Mouse (Mus musculus) intestine, embryonic 16.5 days (tissue): Measurements from ENCODE around the gene Nudt17. TPM values are rescaled to one million over a fixed set of nuclear protein-coding genes. Genes with fewer than 3 reads are reported as not detected.
"Not testable (repeated sequence)": the region's sequence is repeated elsewhere in the genome, so short reads cannot be mapped to it uniquely, and the experiment has no call there.

Experiments
- ATAC-seq: fragments of 200-750 bp; cut with Nextera tagmentation; 2 replicates; pipeline ENCODE4 v1.8.0; 2017; ENCODE audit warnings: moderate TSS enrichment, moderate library complexity
- H3K27ac ChIP-seq: fragments of 300-500 bp; sonication (generic); 2 replicates; pipeline ENCODE4 v1.5.1; 2014; ENCODE audit warnings: mild to moderate bottlenecking, low read length
- H3K27me3 ChIP-seq: fragments of 300-500 bp; sonication (generic); replicated peaks from 2 replicates; pipeline ENCODE4 v1.6.1; 2014; ENCODE audit warnings: low read length, control low read depth, mixed read lengths; ENCODE audit not compliant: control insufficient read depth, insufficient read depth
- H3K36me3 ChIP-seq: fragments of 300-500 bp; sonication (generic); 2 replicates; pipeline ENCODE4 v1.6.1; 2014; ENCODE audit warnings: low read length, control low read depth; ENCODE audit not compliant: control insufficient read depth, insufficient read depth
- H3K4me1 ChIP-seq: fragments of 300-500 bp; sonication (generic); 2 replicates; pipeline ENCODE4 v1.6.1; 2014; ENCODE audit warnings: low read length, control low read depth, mixed read lengths; ENCODE audit not compliant: control insufficient read depth, insufficient read depth
- H3K4me2 ChIP-seq: fragments of 300-500 bp; sonication (generic); 2 replicates; pipeline ENCODE4 v1.6.1; 2014; ENCODE audit warnings: low read depth, low read length, control low read depth
- H3K4me3 ChIP-seq: fragments of 300-500 bp; sonication (generic); 2 replicates; pipeline ENCODE4 v1.5.1; 2014; ENCODE audit warnings: mild to moderate bottlenecking, low read length
- H3K9ac ChIP-seq: fragments of 300-500 bp; sonication (generic); 2 replicates; pipeline ENCODE4 v1.6.1; 2014; ENCODE audit warnings: low read depth, low read length
- H3K9me3 ChIP-seq: fragments of 300-500 bp; sonication (generic); 2 replicates; pipeline ENCODE4 v1.6.1; 2016; ENCODE audit warnings: low read length, control low read depth; ENCODE audit not compliant: control insufficient read depth
- WGBS: fragments of 180-500 bp; shearing (Covaris S2); extraction: QIAGEN DNeasy Blood & Tissue Kit; methylation state at CpG from one replicate; pipeline ENCODE4 v1.1.7; 2014; 5-methylcytosine and 5-hydroxymethylcytosine counted together
- polyA plus RNA-seq: library from polyadenylated mRNA; unstranded; fragments of >200 nt; fragmentation: Nextera tagmentation; extraction: Ambion mirVana; gene quantifications from 2 replicates; pipeline ENCODE4 v1.2.1, GENCODE M21; 2015

The Nudt17 gene
- polyA plus RNA-seq, 1 experiment from 2014 or later: 6.2 TPM

DNA sequence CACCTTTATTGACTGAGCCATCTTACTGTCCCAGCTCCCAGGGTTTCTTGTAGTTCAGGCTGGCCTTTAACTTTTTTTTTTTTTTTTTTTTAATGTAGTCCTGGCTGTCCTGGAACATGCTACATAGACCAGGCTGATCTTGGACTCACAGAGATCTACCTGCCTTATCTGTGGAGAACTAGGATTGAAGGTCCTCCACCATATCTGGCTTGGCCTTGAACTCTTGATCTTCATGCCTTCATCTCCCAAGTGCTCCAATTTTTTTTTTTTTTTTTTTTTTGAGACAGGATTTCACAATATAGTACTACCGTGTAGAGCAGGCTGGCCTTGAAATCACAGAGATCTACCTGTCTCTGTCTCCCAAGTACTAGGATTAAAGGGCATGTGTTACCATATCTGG is 14.8 kb downstream of the Nudt17 start:
- WGBS: 70% methylated on average over 1 of the region's 1 CpGs
- no peaks in the 10 kb centered on the region for H3K27me3 ChIP-seq
- no peak overlapping the region for H3K4me3 ChIP-seq
- no peaks in the 10 kb centered on the region for H3K36me3 ChIP-seq
- no peak overlapping the region for H3K9ac ChIP-seq
- H3K4me2 ChIP-seq: no peak overlapping the region
- no peak for ATAC-seq
- peaks cover 11% of the 10 kb centered on the region for H3K4me1 ChIP-seq
- H3K27ac ChIP-seq: no peak overlapping the region
- H3K9me3 ChIP-seq: no peaks in the 10 kb centered on the region

DNA sequence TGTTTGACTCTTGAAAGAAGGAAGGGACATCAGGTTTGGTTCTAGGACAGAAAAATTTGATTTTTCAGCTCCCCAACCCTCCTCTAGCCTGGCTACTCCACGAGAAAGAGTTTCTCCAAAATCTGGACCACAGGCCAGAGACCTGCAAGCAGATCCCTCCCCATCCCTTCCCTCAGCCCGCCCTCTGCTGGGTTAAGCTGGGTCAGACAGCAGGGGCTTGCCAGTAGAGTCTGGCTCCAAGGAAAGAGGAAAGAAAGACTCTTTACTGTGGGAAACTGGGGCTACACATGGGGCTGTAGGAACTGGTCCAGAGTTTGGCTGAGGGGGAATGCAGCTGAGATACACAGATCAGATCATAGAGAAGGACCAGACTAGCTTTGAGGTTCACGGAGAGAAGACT is 15.9 kb downstream of the Nudt17 start:
- H3K27ac ChIP-seq: no peak overlapping the region
- 26% methylated on average over 3 of the region's 3 CpGs for WGBS
- H3K36me3 ChIP-seq: no peaks in the 10 kb centered on the region
- H3K4me3 ChIP-seq: no peak overlapping the region
- H3K27me3 ChIP-seq: no peaks in the 10 kb centered on the region
- peaks cover 4% of the 10 kb centered on the region for H3K4me1 ChIP-seq
- H3K9ac ChIP-seq: no peak overlapping the region
- no peaks in the 10 kb centered on the region for H3K9me3 ChIP-seq
- no peak overlapping the region for H3K4me2 ChIP-seq
- ATAC-seq: no peak

DNA sequence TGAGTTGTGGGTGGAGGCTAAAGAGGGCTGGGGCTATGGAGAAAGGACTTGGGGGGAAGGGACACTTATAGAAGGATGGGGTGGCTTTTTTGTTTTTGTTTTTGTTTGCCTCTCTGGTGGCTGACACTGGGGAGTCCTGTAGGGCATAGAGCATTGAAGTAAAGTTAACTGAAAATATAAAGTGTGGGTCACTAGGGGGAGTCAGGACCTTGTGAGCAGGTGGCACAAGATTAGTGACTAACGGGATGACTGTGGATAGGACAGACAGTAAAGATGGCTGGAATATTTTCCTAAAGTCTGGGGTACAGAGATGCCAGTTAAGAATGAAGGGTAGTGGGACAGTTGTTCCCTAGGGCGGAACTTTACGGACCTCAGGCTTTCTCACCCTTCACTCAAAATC is 18.1 kb downstream of the Nudt17 start:
- 57% methylated on average over 3 of the region's 3 CpGs for WGBS
- no peaks in the 10 kb centered on the region for H3K36me3 ChIP-seq
- ATAC-seq: no peak
- H3K4me2 ChIP-seq: no peak overlapping the region
- no peaks in the 10 kb centered on the region for H3K9me3 ChIP-seq
- H3K4me1 ChIP-seq: no peaks in the 10 kb centered on the region
- no peak overlapping the region for H3K4me3 ChIP-seq
- no peaks in the 10 kb centered on the region for H3K27me3 ChIP-seq
- H3K9ac ChIP-seq: no peak overlapping the region
- H3K27ac ChIP-seq: no peak overlapping the region

GRCm38 (mm10) chr3:96688854-96689253 is 19.5 kb downstream of the Nudt17 start:
- Histone ChIP-seq H3K27me3 (peaks cover 1% of the 10 kb centered on the region; the same call in 1 of the 2 replicates), H3K36me3 (no peaks in the 10 kb centered on the region), H3K4me1 (peaks cover 9% of the 10 kb centered on the region), H3K27ac (no peak overlapping the region), H3K4me3 (no peak overlapping the region), H3K9me3 (no peaks in the 10 kb centered on the region), H3K9ac (no peak overlapping the region), H3K4me2 (no peak overlapping the region)
- ATAC-seq: no peak
- 76% methylated on average over 11 of the region's 11 CpGs for WGBS

DNA sequence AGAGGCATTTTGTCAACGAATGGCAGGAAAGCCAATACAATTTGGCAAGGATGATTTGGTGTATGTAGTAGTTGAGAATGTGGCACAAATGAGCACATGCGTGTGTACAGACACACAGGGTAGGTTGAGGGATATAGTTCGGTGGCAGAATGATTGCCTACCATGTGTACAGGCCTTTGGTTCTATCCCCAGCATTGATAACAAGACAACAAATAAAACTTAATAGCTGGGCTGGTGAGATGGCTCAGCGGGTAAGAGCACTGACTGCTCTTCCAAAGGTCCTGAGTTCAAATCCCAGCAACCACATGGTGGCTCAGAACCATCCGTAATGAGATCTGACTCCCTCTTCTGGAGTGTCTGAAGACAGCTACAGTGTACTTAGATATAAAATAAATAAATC is 22.3 kb downstream of the Nudt17 start:
- H3K9ac ChIP-seq, H3K27me3 ChIP-seq, H3K4me2 ChIP-seq, H3K36me3 ChIP-seq, H3K4me1 ChIP-seq, ATAC-seq, H3K4me3 ChIP-seq, H3K9me3 ChIP-seq, H3K27ac ChIP-seq: not testable (repeated sequence)
- WGBS: 94% methylated on average over 5 of the region's 5 CpGs

DNA sequence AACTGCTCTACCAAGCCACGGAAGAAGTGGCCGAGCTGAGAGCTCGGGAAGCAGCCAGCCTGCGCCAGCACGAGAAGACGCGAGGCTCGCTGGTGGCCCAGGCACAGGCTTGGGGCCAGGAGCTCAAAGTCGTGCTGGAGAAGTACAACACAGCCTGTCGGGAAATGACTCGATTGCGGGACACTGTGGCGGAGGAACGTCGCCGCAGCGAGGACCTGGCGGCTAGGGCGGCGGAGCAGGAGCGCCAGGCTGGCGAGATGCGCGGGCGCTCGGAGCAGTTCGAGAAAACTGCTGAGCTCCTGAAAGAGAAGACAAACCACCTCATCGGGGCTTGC is 23.6 kb downstream of the Nudt17 start:
- H3K27me3 ChIP-seq: peaks cover 4% of the 10 kb centered on the region; the same call in 1 of the 2 replicates
- WGBS: 26% methylated on average over 28 of the region's 28 CpGs
- no peak for ATAC-seq

DNA sequence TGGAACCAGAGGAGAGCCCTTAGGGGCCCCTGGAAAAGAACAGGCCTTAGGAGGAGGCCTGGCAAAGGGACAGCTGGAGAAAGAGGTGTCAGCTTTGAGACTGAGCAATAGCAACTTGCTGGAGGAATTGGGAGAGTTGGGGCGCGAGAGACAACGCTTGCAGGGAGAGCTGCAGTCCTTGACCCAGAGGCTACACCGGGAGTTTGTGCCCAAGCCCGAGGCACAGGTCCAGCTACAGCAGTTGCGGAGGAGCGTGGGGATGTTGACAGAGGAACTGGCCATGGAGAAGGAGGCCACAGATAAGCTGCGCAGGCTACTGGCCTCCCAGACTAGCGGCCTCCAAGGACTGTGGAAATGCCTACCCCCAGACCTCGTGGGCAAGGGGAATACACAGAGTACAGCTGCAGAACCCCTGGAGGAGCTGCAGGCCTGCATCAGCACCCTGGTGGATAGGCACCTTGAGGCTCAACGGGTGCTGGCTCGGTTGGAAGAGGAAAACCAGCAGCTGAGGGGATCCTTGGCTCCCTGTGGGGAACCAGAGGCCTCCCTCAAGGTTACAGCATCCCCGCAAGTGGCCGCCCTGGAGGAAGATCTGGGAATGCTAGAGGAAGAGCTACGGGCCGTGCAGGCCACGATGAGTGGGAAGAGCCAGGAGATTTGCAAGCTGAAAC is 24.1 kb downstream of the Nudt17 start:
- H3K4me2 ChIP-seq: peak overlapping the region; percentile 54
- H3K27ac ChIP-seq: no peak overlapping the region
- WGBS: 50% methylated on average over 17 of the region's 17 CpGs
- no peaks in the 10 kb centered on the region for H3K9me3 ChIP-seq
- peaks cover 4% of the 10 kb centered on the region; the same call in 1 of the 2 replicates for H3K27me3 ChIP-seq
- H3K4me3 ChIP-seq: peak overlapping the region; percentile 33
- ATAC-seq: no peak
- H3K4me1 ChIP-seq: peaks cover 9% of the 10 kb centered on the region
- H3K36me3 ChIP-seq: no peaks in the 10 kb centered on the region
- H3K9ac ChIP-seq: peak overlapping the region; percentile 55

More for the DNA sequence above, 23.6 kb downstream of the Nudt17 start:
- Histone ChIP-seq H3K36me3 (no peaks in the 10 kb centered on the region), H3K27ac (no peak overlapping the region), H3K9me3 (no peaks in the 10 kb centered on the region), H3K4me3 (peak overlapping the region; percentile 33), H3K4me2 (peak overlapping the region; percentile 54), H3K9ac (peak overlapping the region; percentile 55), H3K4me1 (peaks cover 9% of the 10 kb centered on the region)

DNA sequence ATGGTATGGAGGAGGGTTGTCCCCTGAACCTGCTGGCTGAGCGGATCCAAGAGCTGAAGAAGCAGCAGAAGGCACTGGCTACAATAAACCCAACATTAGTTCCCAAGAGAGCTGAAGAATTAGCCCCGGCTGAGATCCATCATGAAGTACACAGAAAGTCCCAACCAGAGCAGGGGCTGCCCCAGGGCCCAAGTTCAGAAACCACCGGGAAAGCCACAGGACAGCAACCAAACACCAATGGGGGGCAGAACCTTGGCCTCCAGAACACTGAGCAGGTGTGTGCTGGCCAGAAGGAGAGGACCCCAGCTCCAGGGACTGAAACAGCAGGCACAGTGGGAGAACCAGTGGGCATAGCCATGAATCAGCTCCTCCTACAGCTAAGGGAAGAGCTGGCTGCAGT is 24.9 kb downstream of the Nudt17 start:
- H3K4me1 ChIP-seq: peaks cover 9% of the 10 kb centered on the region
- peaks cover 4% of the 10 kb centered on the region; the same call in 1 of the 2 replicates for H3K27me3 ChIP-seq
- H3K36me3 ChIP-seq: no peaks in the 10 kb centered on the region
- no peak overlapping the region for H3K4me3 ChIP-seq
- H3K27ac ChIP-seq: no peak overlapping the region
- no peak for ATAC-seq
- 90% methylated on average over 3 of the region's 3 CpGs for WGBS
- H3K4me2 ChIP-seq: no peak overlapping the region
- H3K9me3 ChIP-seq: no peaks in the 10 kb centered on the region
- no peak overlapping the region for H3K9ac ChIP-seq

DNA sequence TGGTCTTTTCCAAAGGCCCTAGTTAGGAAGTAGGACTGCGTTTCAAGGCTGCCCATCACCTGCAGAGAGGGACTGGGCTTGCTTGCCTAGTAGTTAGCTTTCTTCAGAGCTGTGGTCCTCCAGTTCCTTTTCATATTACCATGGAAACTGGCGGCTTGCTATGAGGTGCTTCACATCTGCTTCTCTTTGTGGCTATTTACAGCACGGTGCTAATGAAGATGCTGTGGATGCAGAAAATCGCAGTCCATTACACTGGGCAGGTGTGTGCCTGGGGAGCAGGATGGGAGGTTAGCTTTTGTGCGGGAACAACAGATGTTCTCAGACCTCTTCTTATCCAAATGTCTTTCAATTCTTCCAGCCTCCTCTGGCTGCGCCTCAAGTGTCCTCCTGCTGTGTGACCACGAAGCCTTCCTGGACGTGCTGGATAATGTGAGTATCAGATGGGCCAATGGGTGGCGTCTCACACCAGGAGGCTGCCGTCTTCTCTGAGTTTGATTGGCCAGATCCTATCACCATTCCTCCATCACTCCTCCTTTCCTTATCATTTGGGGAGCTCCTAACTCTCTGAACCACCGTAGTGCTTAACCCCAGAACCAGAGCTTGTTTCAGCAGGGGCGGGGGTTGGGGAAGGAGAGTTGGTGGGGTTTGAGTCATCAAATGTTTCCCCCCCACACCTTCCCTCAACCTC is 27.9 kb downstream of the Nudt17 start:
- Histone ChIP-seq H3K9me3 (no peaks in the 10 kb centered on the region), H3K27me3 (peaks cover 4% of the 10 kb centered on the region; the same call in 1 of the 2 replicates), H3K4me3 (no peak overlapping the region), H3K4me1 (peaks cover 12% of the 10 kb centered on the region), H3K36me3 (no peaks in the 10 kb centered on the region), H3K27ac (no peak overlapping the region), H3K9ac (no peak overlapping the region), H3K4me2 (no peak overlapping the region)
- ATAC-seq: no peak
- WGBS: 41% methylated on average over 12 of the region's 12 CpGs
